Mouse (Mus musculus) midbrain, embryonic 11.5 days (tissue): ENCODE measurements around the gene Apold1. TPM values are rescaled to one million over a fixed set of nuclear protein-coding genes. Genes with fewer than 3 reads are reported as not detected.

ENCODE experiments used
- ATAC-seq: fragments of 200-750 bp; cut with Nextera tagmentation; 2 replicates; pipeline ENCODE4 v1.8.0; 2017; ENCODE audit warnings: moderate TSS enrichment, moderate library complexity; ENCODE audit not compliant: low FRiP score
- DNase-seq: peaks from one replicate; pipeline ENCODE4 v3.0.0; 2015; ENCODE audit warnings: low spot score; ENCODE audit errors: missing footprints
- H3K27ac ChIP-seq: fragments of 300-500 bp; sonication (generic); 2 replicates; pipeline ENCODE4 v1.5.1; 2014; ENCODE audit warnings: low read depth, low read length
- H3K27me3 ChIP-seq: fragments of 300-500 bp; sonication (generic); 2 replicates; pipeline ENCODE4 v1.6.1; 2014; ENCODE audit warnings: mild to moderate bottlenecking, low read length, moderate library complexity, mixed read lengths; ENCODE audit not compliant: control insufficient read depth, insufficient read depth
- H3K36me3 ChIP-seq: fragments of 300-500 bp; sonication (generic); 2 replicates; pipeline ENCODE4 v1.6.1; 2014; ENCODE audit warnings: mild to moderate bottlenecking, low read length, moderate library complexity, mixed read lengths; ENCODE audit not compliant: control insufficient read depth, insufficient read depth
- H3K4me1 ChIP-seq: fragments of 300-500 bp; sonication (generic); 2 replicates; pipeline ENCODE4 v1.6.1; 2014; ENCODE audit warnings: low read length; ENCODE audit not compliant: control insufficient read depth, insufficient read depth
- H3K4me2 ChIP-seq: fragments of 300-500 bp; sonication (generic); 2 replicates; pipeline ENCODE4 v1.6.1; 2014; ENCODE audit warnings: mild to moderate bottlenecking, moderate library complexity
- H3K4me3 ChIP-seq: fragments of 300-500 bp; sonication (generic); 2 replicates; pipeline ENCODE4 v1.5.1; 2014; ENCODE audit warnings: low read depth, low read length
- H3K9ac ChIP-seq: fragments of 300-500 bp; sonication (generic); 2 replicates; pipeline ENCODE4 v1.6.1; 2014; ENCODE audit warnings: low read length
- H3K9me3 ChIP-seq: fragments of 300-500 bp; sonication (generic); 2 replicates; pipeline ENCODE4 v1.6.1; 2016; ENCODE audit warnings: low read length; ENCODE audit not compliant: control insufficient read depth
- WGBS: fragments of 180-500 bp; shearing (Covaris S2); extraction: QIAGEN DNeasy Blood & Tissue Kit; methylation state at CpG from one replicate; pipeline ENCODE4 v1.1.7; 2014; 5-methylcytosine and 5-hydroxymethylcytosine counted together
- polyA plus RNA-seq: library from polyadenylated mRNA; unstranded; fragments of >200 nt; fragmentation: Nextera tagmentation; extraction: Ambion mirVana; gene quantifications from 2 replicates; pipeline ENCODE4 v1.2.1, GENCODE M21; 2014

Gene Apold1
- polyA plus RNA-seq: 2.8 and 3.2 TPM in 2 replicates

GRCm38 (mm10) chr6:134981231-134982062 is at the start of gene Apold1:
Gene Apold1, plus strand, starts transcription at chr6:134981718.
- no peaks in the 10 kb centered on the region for H3K36me3 ChIP-seq
- no peak for ATAC-seq
- no peak within 1 kb of the TSS for H3K27ac ChIP-seq
- DNase-seq: no peak
- H3K9ac ChIP-seq: no peak within 1 kb of the TSS
- H3K9me3 ChIP-seq: no peaks in the 10 kb centered on the region
- no peaks in the 10 kb centered on the region; the same call in 1 of the 2 replicates for H3K27me3 ChIP-seq
- WGBS: 48% methylated on average over 22 of the region's 22 CpGs
- no peak within 1 kb of the TSS for H3K4me2 ChIP-seq
- H3K4me3 ChIP-seq: no peak within 1 kb of the TSS
- H3K4me1 ChIP-seq: peaks cover 5% of the 10 kb centered on the region

- no peak overlapping the region for H3K27ac ChIP-seq
- H3K4me2 ChIP-seq: no peak overlapping the region
- no peak overlapping the region for H3K4me3 ChIP-seq
- 83% methylated on average over 12 of the region's 12 CpGs for WGBS
- H3K9ac ChIP-seq: no peak overlapping the region
- no peaks in the 10 kb centered on the region for H3K27me3 ChIP-seq
- no peaks in the 10 kb centered on the region for H3K36me3 ChIP-seq
- ATAC-seq (no peak), DNase-seq (no peak)
- peaks cover 8% of the 10 kb centered on the region for H3K4me1 ChIP-seq
- H3K9me3 ChIP-seq: no peaks in the 10 kb centered on the region
These were observed 48.9 kb upstream of the Apold1 start for GRCm38 (mm10) chr6:134932486-134933206.

GRCm38 (mm10) chr6:134933207-134933558 is 48.3 kb upstream of the Apold1 start:
- DNase-seq (no peak), ATAC-seq (no peak)
- H3K4me2 ChIP-seq: no peak overlapping the region
- no peak overlapping the region for H3K4me3 ChIP-seq
- H3K9ac ChIP-seq: no peak overlapping the region
- H3K27me3 ChIP-seq: no peaks in the 10 kb centered on the region
- WGBS: 83% methylated on average over 2 of the region's 2 CpGs
- H3K4me1 ChIP-seq: peaks cover 8% of the 10 kb centered on the region
- no peak overlapping the region for H3K27ac ChIP-seq
- H3K9me3 ChIP-seq: no peaks in the 10 kb centered on the region
- no peaks in the 10 kb centered on the region for H3K36me3 ChIP-seq

- Histone ChIP-seq H3K9ac (no peak overlapping the region), H3K4me3 (no peak overlapping the region), H3K27ac (no peak overlapping the region), H3K36me3 (no peaks in the 10 kb centered on the region), H3K4me1 (peaks cover 8% of the 10 kb centered on the region), H3K27me3 (no peaks in the 10 kb centered on the region), H3K4me2 (no peak overlapping the region), H3K9me3 (no peaks in the 10 kb centered on the region)
- no peak for ATAC-seq
- no peak for DNase-seq
- whole genome bisulfite sequencing: 95% methylated on average over 5 of the region's 5 CpGs
These were observed 47.2 kb upstream of the Apold1 start for GRCm38 (mm10) chr6:134934305-134934704.

- WGBS: 95% methylated on average over 4 of the region's 4 CpGs
- no peak for DNase-seq
- Histone ChIP-seq H3K4me3 (no peak overlapping the region), H3K27ac (no peak overlapping the region), H3K36me3 (no peaks in the 10 kb centered on the region), H3K4me2 (no peak overlapping the region), H3K9ac (no peak overlapping the region), H3K9me3 (no peaks in the 10 kb centered on the region), H3K27me3 (no peaks in the 10 kb centered on the region), H3K4me1 (no peaks in the 10 kb centered on the region)
- no peak for ATAC-seq
These were observed 41.7 kb upstream of the Apold1 start for GRCm38 (mm10) chr6:134939781-134940180.

- Histone ChIP-seq H3K27me3 (no peaks in the 10 kb centered on the region), H3K36me3 (no peaks in the 10 kb centered on the region; the same call in 1 of the 2 replicates), H3K4me1 (no peaks in the 10 kb centered on the region), H3K9me3 (no peaks in the 10 kb centered on the region), H3K4me2 (no peak overlapping the region), H3K9ac (no peak overlapping the region), H3K27ac (no peak overlapping the region), H3K4me3 (no peak overlapping the region)
- WGBS: 91% methylated on average over 13 of the region's 13 CpGs
- no peak for DNase-seq
- ATAC-seq: no peak
These were observed 37.6 kb upstream of the Apold1 start for GRCm38 (mm10) chr6:134943759-134944407.

- ATAC-seq (no peak), DNase-seq (no peak)
- Histone ChIP-seq H3K4me1 (no peaks in the 10 kb centered on the region), H3K36me3 (no peaks in the 10 kb centered on the region; the same call in 1 of the 2 replicates), H3K27me3 (no peaks in the 10 kb centered on the region), H3K9ac (no peak overlapping the region), H3K9me3 (no peaks in the 10 kb centered on the region), H3K4me2 (no peak overlapping the region), H3K4me3 (no peak overlapping the region), H3K27ac (no peak overlapping the region)
- 80% methylated on average over 6 of the region's 6 CpGs for WGBS
These were observed 35.5 kb upstream of the Apold1 start for GRCm38 (mm10) chr6:134946054-134946453.

- 92% methylated on average over 9 of the region's 9 CpGs for WGBS
- no peak overlapping the region for H3K27ac ChIP-seq
- no peaks in the 10 kb centered on the region for H3K9me3 ChIP-seq
- H3K4me1 ChIP-seq: no peaks in the 10 kb centered on the region
- H3K36me3 ChIP-seq: peaks cover 3% of the 10 kb centered on the region; the same call in 1 of the 2 replicates
- no peak for DNase-seq
- H3K27me3 ChIP-seq: no peaks in the 10 kb centered on the region
- no peak overlapping the region for H3K4me3 ChIP-seq
- ATAC-seq: no peak
- no peak overlapping the region for H3K9ac ChIP-seq
- H3K4me2 ChIP-seq: no peak overlapping the region
These were observed 34.7 kb upstream of the Apold1 start for GRCm38 (mm10) chr6:134946858-134947257.
